Mouse (Mus musculus) spleen, adult 2 months (tissue): ENCODE measurements around the gene Smcr8. TPM values are rescaled to one million over a fixed set of nuclear protein-coding genes. Genes with fewer than 3 reads are reported as not detected.

Source experiments
- DNase-seq, 2 experiments: peaks; one replicate each; pipeline versions ENCODE4 v3.0.0 to v3.0.0-alpha.2; 2012 to 2021; ENCODE audit warnings: low spot score in 2 of 2, low read depth in 1 of 2
- H3K27ac ChIP-seq: fragments of 200-500 bp; 2 replicates; pipeline ENCODE4 v1.5.1; 2012; ENCODE audit warnings: low read length, inconsistent platforms; ENCODE audit not compliant: insufficient read depth
- H3K27me3 ChIP-seq: fragments of 200-500 bp; 2 replicates; pipeline ENCODE4 v1.6.1; 2012; ENCODE audit warnings: mild to moderate bottlenecking, moderate library complexity, low read length, inconsistent platforms; ENCODE audit not compliant: control insufficient read depth, insufficient read depth
- H3K36me3 ChIP-seq: fragments of 200-500 bp; 2 replicates; pipeline ENCODE4 v1.6.1; 2012; ENCODE audit warnings: mild to moderate bottlenecking, low read length, inconsistent platforms; ENCODE audit not compliant: control insufficient read depth, insufficient read depth
- H3K4me1 ChIP-seq: fragments of 200-500 bp; 2 replicates; pipeline ENCODE4 v1.6.1; 2011; ENCODE audit warnings: inconsistent platforms; ENCODE audit not compliant: control insufficient read depth, insufficient read depth, insufficient read length
- H3K4me3 ChIP-seq: fragments of 200-500 bp; 2 replicates; pipeline ENCODE4 v1.5.1; 2011; ENCODE audit warnings: mild to moderate bottlenecking, inconsistent platforms; ENCODE audit not compliant: insufficient read depth, insufficient read length; ENCODE audit errors: extremely low read depth
- CTCF ChIP-seq: fragments of 200-500 bp; IDR thresholded peaks from 2 replicates; pipeline ENCODE4 v1.5.1; 2011; ENCODE audit warnings: mild to moderate bottlenecking, inconsistent platforms; ENCODE audit not compliant: insufficient read depth, insufficient read length, insufficient replicate concordance; ENCODE audit errors: extremely low read depth
- POLR2A ChIP-seq: fragments of 200-500 bp; IDR thresholded peaks from 2 replicates; pipeline ENCODE4 v1.6.1; 2011; ENCODE audit warnings: low read depth, low read length, inconsistent platforms
- WGBS: fragments of 180-500 bp; shearing (Covaris S2); methylation state at CpG from one replicate; pipeline ENCODE4 v1.1.7; 2018; 5-methylcytosine and 5-hydroxymethylcytosine counted together
- polyA plus RNA-seq: library from polyadenylated mRNA; depleted of rRNA; stranded (reverse); fragments of >200 nt; gene quantifications from 2 replicates; pipeline ENCODE4 v1.2.3, GENCODE M21; 2012; rRNA removed

Gene Smcr8
- polyA plus RNA-seq, result 12.2 and 12.5 TPM in 2 replicates

DNA sequence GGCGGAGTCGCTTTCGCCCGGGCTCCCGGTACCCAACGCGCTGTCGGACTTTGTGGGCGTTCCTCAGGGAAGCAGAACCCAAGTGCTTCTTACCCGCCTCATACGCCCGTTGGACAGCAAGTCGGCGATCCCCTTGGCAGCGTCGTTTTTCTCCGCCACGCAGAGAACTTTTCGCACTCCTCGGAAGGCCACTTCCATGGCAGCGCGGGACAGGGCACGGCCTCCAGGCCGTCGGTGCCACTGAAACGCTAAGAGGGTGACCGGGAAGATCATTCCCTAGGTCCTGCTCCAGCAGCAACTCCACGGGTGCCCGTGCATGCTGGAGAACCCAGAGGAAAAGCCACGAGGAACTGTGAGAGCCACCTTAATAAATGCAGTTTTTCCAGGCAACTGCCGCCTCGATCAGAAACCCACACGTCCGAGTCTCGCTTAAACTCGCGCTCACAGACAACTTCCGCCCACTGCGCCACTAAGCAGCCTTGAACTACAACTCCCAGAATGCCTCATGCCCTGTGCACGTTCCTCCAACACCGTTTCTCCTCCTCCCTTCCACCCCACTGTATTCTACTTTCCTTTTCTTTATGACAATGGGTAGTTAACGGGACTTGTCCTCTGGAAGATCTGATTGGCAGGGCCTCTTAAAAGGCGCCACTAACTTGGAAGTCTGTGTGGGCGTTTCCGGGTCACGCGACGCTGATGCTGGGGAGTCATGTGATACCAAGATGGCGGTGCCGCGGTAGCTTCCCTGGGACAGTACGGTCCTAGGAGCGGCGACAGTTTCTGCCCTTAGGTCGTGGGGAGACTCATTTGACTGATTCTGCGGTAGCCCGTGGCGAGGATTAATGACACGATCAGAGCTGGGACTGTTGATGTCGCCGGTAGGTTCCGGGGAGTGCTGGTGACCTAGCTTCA is at the start of gene Smcr8, which contains the start of gene Top3a:
Gene Smcr8 (plus strand): TSS at position 696 of the 912 bp plus-strand sequence.
Gene Top3a (minus strand): TSS at position 537 of the 912 bp plus-strand sequence.
- TF ChIP-seq CTCF, result no peak
- TF ChIP-seq POLR2A, result peak; percentile 84; the same call in 1 of the 2 replicates
- Histone ChIP-seq H3K4me1 (peaks cover 28% of the 10 kb centered on the region), H3K36me3 (no peaks in the 10 kb centered on the region; the same call in 1 of the 2 replicates), H3K27me3 (no peaks in the 10 kb centered on the region), H3K4me3 (peak within 1 kb of the TSS; percentile 82), H3K27ac (peak within 1 kb of the TSS; percentile 76)
- peak; percentile 76 to 95 for DNase-seq
- WGBS, result under 1% methylated on average over 62 of the region's 62 CpGs

DNA sequence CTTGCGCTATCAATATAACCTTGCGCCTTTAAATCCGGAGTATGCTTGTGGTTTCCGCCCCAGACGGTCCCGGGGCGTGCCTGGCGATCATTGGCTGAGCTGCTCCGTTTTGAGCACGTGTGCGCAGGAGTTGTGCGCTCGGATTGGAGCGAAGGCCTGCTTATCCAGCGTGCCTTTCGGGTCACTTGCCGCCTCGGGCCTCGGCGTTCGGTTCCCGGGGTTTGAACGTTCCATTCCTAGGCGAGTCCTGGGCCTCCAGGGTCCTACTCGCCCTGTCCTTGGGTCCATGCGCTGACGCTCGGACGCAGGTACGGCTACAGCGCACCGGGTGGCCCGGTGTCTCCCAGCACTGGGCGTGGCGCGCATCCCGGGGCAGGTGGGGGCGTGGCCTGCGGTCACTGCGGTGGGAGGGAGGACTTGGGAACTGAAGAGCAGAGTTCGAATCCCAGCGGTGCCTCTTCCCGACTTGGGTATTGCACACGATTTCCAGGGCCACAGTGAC is 49.0 kb upstream of the Smcr8 start, which contains the start of gene Mief2:
Gene Mief2 (plus strand): TSS at position 139 of the 502 bp plus-strand sequence.
- peak; percentile 90 to 92 for DNase-seq
- peaks cover 7% of the 10 kb centered on the region; the same call in 1 of the 2 replicates for H3K36me3 ChIP-seq
- H3K27me3 ChIP-seq, result no peaks in the 10 kb centered on the region
- H3K4me1 ChIP-seq, result peaks cover 12% of the 10 kb centered on the region; the same call in 1 of the 2 replicates
- TF ChIP-seq CTCF (no peak), POLR2A (peak; percentile 31; the same call in 1 of the 2 replicates)
- peak within 1 kb of the TSS; percentile 99 for H3K4me3 ChIP-seq
- under 1% methylated on average over 44 of the region's 44 CpGs for WGBS
- H3K27ac ChIP-seq, result peak within 1 kb of the TSS; percentile 93

DNA sequence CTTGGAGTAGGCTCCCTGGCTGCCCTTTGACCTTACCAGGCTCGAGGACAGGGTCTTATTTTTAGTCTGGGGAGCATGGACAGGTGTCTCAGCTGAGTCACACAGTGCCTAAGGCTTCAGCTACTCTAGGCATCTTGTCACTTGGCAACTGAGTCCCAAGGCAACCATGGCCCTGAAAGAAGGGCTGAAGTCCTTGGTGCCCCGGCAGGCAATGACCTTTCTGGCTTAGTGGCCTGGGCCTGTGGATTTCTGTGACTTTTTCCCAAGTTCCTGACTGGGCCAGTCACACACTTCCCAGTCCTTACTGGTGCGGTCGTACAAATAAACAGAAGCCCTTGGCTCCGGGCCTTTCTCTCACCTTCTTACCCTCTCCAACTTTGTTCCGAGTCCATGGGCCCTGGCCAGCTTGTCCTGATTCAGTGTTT is 48.1 kb upstream of the Smcr8 start:
- Histone ChIP-seq H3K4me3 (no peak overlapping the region), H3K27me3 (no peaks in the 10 kb centered on the region), H3K36me3 (peaks cover 5% of the 10 kb centered on the region; the same call in 1 of the 2 replicates), H3K4me1 (peaks cover 12% of the 10 kb centered on the region; the same call in 1 of the 2 replicates), H3K27ac (no peak overlapping the region)
- DNase-seq, result no peak
- 79% methylated on average over 6 of the region's 6 CpGs for WGBS
- TF ChIP-seq POLR2A (no peak), CTCF (no peak)

DNA sequence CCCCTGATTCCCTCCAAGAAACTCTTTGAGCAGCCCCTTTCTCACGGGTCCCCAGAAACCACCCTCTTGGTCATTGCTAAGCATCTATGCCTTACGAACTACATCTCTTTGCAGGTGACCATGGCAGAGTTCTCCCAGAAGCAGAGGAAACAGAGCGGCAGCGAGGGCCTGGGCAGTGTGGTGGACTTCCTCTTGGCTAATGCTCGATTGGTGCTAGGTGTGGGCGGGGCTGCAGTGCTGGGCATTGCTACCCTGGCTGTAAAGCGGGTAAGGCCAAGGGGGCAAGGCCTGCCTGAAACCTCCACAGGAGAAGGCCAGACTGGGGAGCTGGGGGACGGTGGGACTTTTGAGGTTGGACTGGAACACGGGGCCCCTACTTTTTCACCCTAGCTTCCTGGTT is 47.2 kb upstream of the Smcr8 start:
- TF ChIP-seq POLR2A (no peak), CTCF (no peak)
- H3K27ac ChIP-seq, result no peak overlapping the region
- 88% methylated on average over 9 of the region's 9 CpGs for WGBS
- DNase-seq, result no peak
- peaks cover 5% of the 10 kb centered on the region; the same call in 1 of the 2 replicates for H3K36me3 ChIP-seq
- H3K27me3 ChIP-seq, result no peaks in the 10 kb centered on the region
- H3K4me3 ChIP-seq, result no peak overlapping the region
- H3K4me1 ChIP-seq, result peaks cover 12% of the 10 kb centered on the region; the same call in 1 of the 2 replicates

DNA sequence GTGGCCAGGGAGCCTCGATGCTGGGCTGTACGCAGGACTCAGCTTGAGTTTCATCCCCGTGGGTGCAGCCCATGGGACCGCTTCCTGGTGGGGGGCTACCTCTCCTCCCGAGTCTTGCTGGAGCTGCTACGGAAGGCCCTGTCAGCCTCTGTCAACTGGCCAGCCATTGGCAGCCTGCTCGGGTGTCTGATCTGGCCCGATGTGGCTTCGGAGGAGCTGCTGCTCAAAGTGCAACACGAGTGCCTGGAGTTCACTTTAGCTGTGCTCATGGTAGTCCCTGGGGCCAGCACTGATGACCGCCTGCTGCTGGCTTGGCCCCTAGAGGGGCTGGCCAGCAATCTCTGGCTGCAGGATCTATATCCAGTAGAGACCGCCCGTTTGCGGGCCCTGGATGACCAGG is 46.1 kb upstream of the Smcr8 start:
- TF ChIP-seq CTCF (no peak), POLR2A (no peak)
- no peak overlapping the region for H3K4me3 ChIP-seq
- no peak overlapping the region for H3K27ac ChIP-seq
- peaks cover 7% of the 10 kb centered on the region; the same call in 1 of the 2 replicates for H3K4me1 ChIP-seq
- H3K36me3 ChIP-seq, result peaks cover 5% of the 10 kb centered on the region; the same call in 1 of the 2 replicates
- no peak for DNase-seq
- no peaks in the 10 kb centered on the region for H3K27me3 ChIP-seq
- 93% methylated on average over 14 of the region's 14 CpGs for WGBS

DNA sequence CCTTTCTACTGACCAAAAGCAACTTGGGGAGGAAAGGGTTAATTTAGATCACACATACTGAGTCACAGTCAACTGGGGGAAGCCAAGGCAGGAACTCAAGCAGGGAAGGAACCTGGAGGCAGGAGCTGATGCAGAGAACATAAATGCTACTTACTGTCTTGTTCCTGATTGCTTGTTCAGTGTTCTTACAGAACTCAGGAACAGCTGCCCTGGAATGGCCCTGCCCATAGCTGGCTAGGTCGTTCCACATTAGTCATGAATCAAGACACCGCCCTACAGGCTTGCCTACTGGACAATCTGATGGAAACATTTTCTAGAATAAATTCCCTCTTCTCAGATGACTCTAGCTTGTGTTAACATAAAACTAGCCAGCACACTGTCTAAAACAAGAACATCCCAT is 43.1 kb upstream of the Smcr8 start:
- 72% methylated on average over 2 of the region's 2 CpGs for WGBS
- H3K27ac ChIP-seq, result no peak overlapping the region
- peaks cover 5% of the 10 kb centered on the region; the same call in 1 of the 2 replicates for H3K36me3 ChIP-seq
- TF ChIP-seq POLR2A, result no peak
- TF ChIP-seq CTCF, result no peak
- H3K4me3 ChIP-seq, result no peak overlapping the region
- H3K4me1 ChIP-seq, result peaks cover 2% of the 10 kb centered on the region; the same call in 1 of the 2 replicates
- DNase-seq, result no peak
- H3K27me3 ChIP-seq, result no peaks in the 10 kb centered on the region

DNA sequence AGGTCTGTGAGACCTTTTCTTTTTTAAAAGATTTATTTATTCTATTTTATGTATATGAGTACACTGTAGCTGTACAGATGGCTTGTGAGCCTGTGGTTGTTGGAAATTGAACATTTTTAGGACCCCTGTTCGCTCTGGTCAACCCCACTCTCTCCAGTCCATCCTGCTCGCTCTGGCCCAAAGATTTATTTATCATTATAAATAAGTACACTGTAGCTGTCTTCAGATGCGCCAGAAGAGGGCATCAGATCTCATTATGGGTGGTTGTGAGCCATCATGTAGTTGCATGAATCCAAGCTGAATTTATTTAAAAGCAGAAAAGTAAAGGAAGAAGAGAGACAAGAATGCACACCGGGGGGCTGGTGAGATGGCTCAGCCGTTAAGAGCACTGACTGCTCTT is 42.1 kb upstream of the Smcr8 start:
- Histone ChIP-seq H3K36me3 (peaks cover 9% of the 10 kb centered on the region), H3K4me1 (peaks cover 2% of the 10 kb centered on the region; the same call in 1 of the 2 replicates), H3K27ac (no peak overlapping the region), H3K27me3 (no peaks in the 10 kb centered on the region), H3K4me3 (no peak overlapping the region)
- WGBS, result 82% methylated on average over 5 of the region's 5 CpGs
- no peak for DNase-seq
- TF ChIP-seq POLR2A (no peak), CTCF (no peak)
